12 mouse cellular contexts compared by ENCODE assay signal in genomic region chr2:106783311-106783710, GRCm38 (mm10).
"Had no signal": no experiment of that assay in that cellular context is flagged by ENCODE, and none has a peak within 500 bp of the region (broad histone marks: within the 10 kb centered on the region; RNA-seq: fewer than 3 reads in every experiment).

No protein-coding gene starts in this region.

- H3K27me3 ChIP-seq: liver, embryonic 15.5 days had no signal

- H3K36me3 ChIP-seq: liver, embryonic 15.5 days had no signal

- H3K9me3 ChIP-seq: limb, embryonic 10.5 days; liver, embryonic 15.5 days had no signal

- H3K27ac ChIP-seq: limb, embryonic 10.5 days; liver, embryonic 15.5 days had no signal

- H3K9ac ChIP-seq: liver, embryonic 15.5 days had no signal

- H3K4me3 ChIP-seq: left cerebral cortex, adult 2 months; limb, embryonic 10.5 days; liver, embryonic 15.5 days had no signal

- H3K4me2 ChIP-seq: liver, embryonic 11.5 days; liver, embryonic 15.5 days had no signal

- ATAC-seq: lung, postnatal 0 days; midbrain, embryonic 16.5 days had no signal

- DNase-seq: kidney, adult 18-20 months; kidney, postnatal 4 days; lung, adult 2 months; lung, postnatal 36 days; right cerebral cortex, postnatal 14 days; thymus, postnatal 4 days had no signal
